Mouse (Mus musculus) liver, postnatal 0 days (tissue): ENCODE data around the gene Aox1. TPM values are rescaled to one million over a fixed set of nuclear protein-coding genes. Genes with fewer than 3 reads are reported as not detected.

ENCODE experiments used
- ATAC-seq: fragments of 200-750 bp; cut with Nextera tagmentation; 2 replicates; pipeline ENCODE4 v1.8.0; 2017; ENCODE audit warnings: mild to moderate bottlenecking, moderate library complexity
- DNase-seq: peaks from one replicate; pipeline ENCODE4 v3.0.0-alpha.2; 2016
- H3K27ac ChIP-seq: fragments of 300-500 bp; sonication (generic); 2 replicates; pipeline ENCODE4 v1.5.1; 2014; ENCODE audit warnings: antibody characterized with exemption, moderate library complexity, mild to moderate bottlenecking, low read depth
- H3K27me3 ChIP-seq: fragments of 300-500 bp; sonication (generic); 2 replicates; pipeline ENCODE4 v1.6.1; 2014; ENCODE audit warnings: low read length, control low read depth, mixed read lengths; ENCODE audit not compliant: insufficient read depth
- H3K36me3 ChIP-seq: fragments of 300-500 bp; sonication (generic); replicated peaks from 2 replicates; pipeline ENCODE4 v1.6.1; 2014; ENCODE audit warnings: mild to moderate bottlenecking, control low read depth, low read length, moderate library complexity, mixed read lengths; ENCODE audit not compliant: insufficient read depth
- H3K4me1 ChIP-seq: fragments of 300-500 bp; sonication (generic); 2 replicates; pipeline ENCODE4 v1.6.1; 2014; ENCODE audit warnings: antibody characterized with exemption, mild to moderate bottlenecking, control low read depth; ENCODE audit not compliant: insufficient read depth
- H3K4me2 ChIP-seq: fragments of 300-500 bp; sonication (generic); 2 replicates; pipeline ENCODE4 v1.6.1; 2014; ENCODE audit warnings: low read depth, mild to moderate bottlenecking, low read length, moderate library complexity, mixed read lengths
- H3K4me3 ChIP-seq: fragments of 300-500 bp; sonication (generic); 2 replicates; pipeline ENCODE4 v1.5.1; 2014; ENCODE audit warnings: low read depth, low read length
- H3K9ac ChIP-seq: fragments of 300-500 bp; sonication (generic); replicated peaks from 2 replicates; pipeline ENCODE4 v1.6.1; 2014; ENCODE audit warnings: mild to moderate bottlenecking, moderate library complexity
- H3K9me3 ChIP-seq: fragments of 300-500 bp; sonication (generic); 2 replicates; pipeline ENCODE4 v1.6.1; 2016; ENCODE audit warnings: mild to moderate bottlenecking, control low read depth, low read length, mixed read lengths
- CTCF ChIP-seq: sonication (generic); IDR thresholded peaks from 2 replicates; pipeline ENCODE4 v1.5.1; 2016; ENCODE audit warnings: antibody characterized with exemption, low read depth
- EP300 ChIP-seq: IDR thresholded peaks from 2 replicates; pipeline ENCODE4 v1.6.1; 2016; ENCODE audit warnings: antibody characterized with exemption, low read depth, mild to moderate bottlenecking
- WGBS: fragments of 180-500 bp; shearing (Covaris S2); extraction: QIAGEN DNeasy Blood & Tissue Kit; methylation state at CpG from one replicate; pipeline ENCODE4 v1.1.7; 2014; ENCODE audit not compliant: insufficient replicate concordance; 5-methylcytosine and 5-hydroxymethylcytosine counted together
- polyA plus RNA-seq: library from polyadenylated mRNA; unstranded; fragments of >200 nt; fragmentation: Nextera tagmentation; extraction: Ambion mirVana; gene quantifications from 2 replicates; pipeline ENCODE4 v1.2.1, GENCODE M21; 2015

Gene Aox1
- polyA plus RNA-seq, 1 experiment from 2014 or later, result 0.42 TPM

DNA sequence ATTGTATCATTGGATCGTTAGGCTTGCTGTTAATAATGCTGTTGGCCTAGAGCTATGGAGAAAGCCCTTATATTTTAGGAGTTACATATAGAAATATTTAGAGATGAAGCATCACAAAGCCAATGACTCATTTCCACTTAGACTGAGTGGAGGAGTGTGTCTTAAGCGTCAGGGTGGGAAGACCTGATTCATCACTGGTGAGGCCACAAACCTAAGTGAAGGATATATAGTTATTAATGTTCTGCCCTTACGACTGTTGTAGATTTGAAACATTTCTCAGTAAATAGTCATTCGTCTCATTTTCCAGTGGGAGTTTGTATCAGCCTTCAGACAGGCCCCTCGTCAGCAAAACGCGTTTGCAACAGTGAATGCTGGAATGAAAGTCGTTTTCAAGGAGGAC, 122.5 kb downstream of the Aox1 start:
- Histone ChIP-seq H3K9ac (no peak overlapping the region), H3K27ac (no peak overlapping the region), H3K27me3 (no peaks in the 10 kb centered on the region), H3K4me1 (no peaks in the 10 kb centered on the region), H3K4me2 (no peak overlapping the region), H3K4me3 (no peak overlapping the region), H3K36me3 (no peaks in the 10 kb centered on the region), H3K9me3 (no peaks in the 10 kb centered on the region)
- WGBS, result 67% methylated on average over 8 of the region's 8 CpGs
- DNase-seq, result no peak
- TF ChIP-seq EP300 (no peak), CTCF (no peak)
- no peak for ATAC-seq

Other genes starting within 250 kb of the Aox1 start
- 4.1 and 4.6 TPM in 2 replicates for gene Sgo2a, start 34.0 kb upstream of the Aox1 start, polyA plus RNA-seq
- 3.6 and 3.7 TPM in 2 replicates for gene Kctd18, start 11.0 kb upstream of the Aox1 start, polyA plus RNA-seq
- 14.3 and 16.9 TPM in 2 replicates for gene Aox3, start 83.2 kb downstream of the Aox1 start, polyA plus RNA-seq
- not detected in 2 replicates for gene Aox4, start 180.5 kb downstream of the Aox1 start, polyA plus RNA-seq
- 0.01 TPM in 2 replicates for gene Aox2, start 248.4 kb downstream of the Aox1 start, polyA plus RNA-seq